Mouse (Mus musculus) erythroblast, embryonic 14.5 days (primary cell): ENCODE data around the gene Zdhhc18. TPM values are rescaled to one million over a fixed set of nuclear protein-coding genes. Genes with fewer than 3 reads are reported as not detected.

Source experiments
- H3K27me3 ChIP-seq: 2 replicates; pipeline ENCODE4 v1.6.1; 2012; ENCODE audit warnings: inconsistent platforms; ENCODE audit not compliant: control insufficient read depth
- H3K36me3 ChIP-seq: 2 replicates; pipeline ENCODE4 v1.6.1; 2012; ENCODE audit warnings: mild to moderate bottlenecking, inconsistent platforms; ENCODE audit not compliant: control insufficient read depth
- H3K4me1 ChIP-seq: 2 replicates; pipeline ENCODE4 v1.6.1; 2012; ENCODE audit warnings: inconsistent platforms; ENCODE audit not compliant: control insufficient read depth
- H3K4me3 ChIP-seq: replicated peaks from 2 replicates; pipeline ENCODE3; 2012; ENCODE audit warnings: moderate library complexity, mild to moderate bottlenecking, inconsistent platforms
- H3K9me3 ChIP-seq: 2 replicates; pipeline ENCODE4 v1.6.1; 2012; ENCODE audit warnings: low read length, inconsistent platforms, mixed read lengths; ENCODE audit not compliant: control insufficient read depth
- GATA1 ChIP-seq: IDR thresholded peaks from 2 replicates; pipeline ENCODE4 v1.6.1; 2012; ENCODE audit warnings: low read length, inconsistent platforms, mixed read lengths
- TAL1 ChIP-seq: IDR thresholded peaks from 3 replicates; pipeline ENCODE4 v1.6.1; 2012; ENCODE audit warnings: low read length, inconsistent platforms, mixed read lengths
- polyA plus RNA-seq: library from polyadenylated mRNA; stranded (reverse); fragments of >175 nt; gene quantifications from 2 replicates; pipeline ENCODE4 v1.2.3, GENCODE M21; 2012

The Zdhhc18 gene
- polyA plus RNA-seq, 1 experiment: 0.25 TPM

DNA sequence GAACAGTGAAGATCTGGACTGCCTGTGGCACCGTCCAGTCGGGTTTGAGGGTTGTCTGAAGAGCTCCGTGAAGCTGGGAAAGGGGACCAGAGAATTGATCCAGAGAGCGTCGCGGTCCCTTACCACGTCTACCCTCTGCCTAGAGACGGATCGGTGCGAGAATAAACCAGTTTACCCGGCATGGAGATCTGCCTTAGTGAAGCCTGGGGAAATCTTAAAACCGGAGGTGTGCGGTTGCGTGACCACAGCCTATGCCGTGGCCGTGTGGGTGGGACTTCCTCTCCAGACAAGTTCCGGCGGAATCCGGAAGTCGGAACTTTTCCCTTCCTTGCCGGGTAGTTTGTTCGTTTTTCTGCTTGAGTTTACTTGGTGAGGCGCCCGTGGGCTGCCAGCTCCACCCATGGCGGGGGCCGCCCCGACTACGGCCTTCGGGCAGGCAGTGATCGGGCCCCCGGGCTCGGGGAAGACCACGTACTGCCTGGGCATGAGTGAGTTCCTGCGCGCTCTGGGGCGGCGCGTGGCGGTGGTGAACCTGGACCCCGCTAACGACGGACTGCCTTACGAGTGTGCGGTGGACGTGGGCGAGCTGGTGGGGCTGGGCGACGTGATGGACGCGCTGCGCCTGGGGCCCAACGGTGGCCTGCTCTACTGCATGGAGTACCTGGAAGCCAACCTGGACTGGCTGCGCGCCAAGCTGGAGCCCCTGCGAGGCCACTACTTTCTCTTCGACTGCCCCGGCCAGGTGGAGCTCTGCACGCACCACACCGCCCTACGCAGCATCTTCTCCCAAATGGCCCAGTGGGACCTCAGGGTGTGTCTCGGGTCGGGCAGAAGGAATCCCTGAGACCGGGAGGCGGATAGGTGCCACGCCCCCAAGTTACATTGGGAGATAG lies 65.6 kb downstream of the Zdhhc18 start, which contains the start of gene Gpn2:
Gene Gpn2 (plus strand): TSS at position 304 of the 893 bp plus-strand sequence.
- peaks cover 68% of the 10 kb centered on the region for H3K36me3 ChIP-seq
- peaks cover 24% of the 10 kb centered on the region for H3K4me1 ChIP-seq
- H3K4me3 ChIP-seq: peak within 1 kb of the TSS; percentile 83
- TF ChIP-seq TAL1: no peak
- no peak for TF ChIP-seq GATA1
- H3K9me3 ChIP-seq: no peaks in the 10 kb centered on the region
- no peaks in the 10 kb centered on the region for H3K27me3 ChIP-seq

DNA sequence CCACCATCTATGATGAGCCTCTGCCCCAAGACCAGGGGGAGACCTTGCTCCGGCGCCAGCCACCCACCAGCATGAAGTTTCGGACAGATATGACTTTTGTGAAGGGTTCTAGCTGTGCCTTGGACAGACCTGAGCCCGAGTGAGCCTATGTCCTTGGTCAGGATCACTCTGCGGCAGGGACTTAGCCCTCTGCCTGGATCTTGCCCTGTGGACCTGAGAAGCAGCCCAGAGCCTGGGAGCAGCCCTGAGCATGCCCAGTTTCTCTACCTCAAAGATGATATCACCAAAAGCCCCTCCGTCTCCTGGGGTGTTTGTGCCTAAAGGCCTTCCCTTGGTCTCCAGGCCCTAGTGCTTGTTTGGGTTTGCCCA lies 66.3 kb downstream of the Zdhhc18 start:
- H3K9me3 ChIP-seq: no peaks in the 10 kb centered on the region
- H3K36me3 ChIP-seq: peaks cover 67% of the 10 kb centered on the region
- H3K4me3 ChIP-seq: peak overlapping the region; percentile 83
- H3K4me1 ChIP-seq: peaks cover 24% of the 10 kb centered on the region
- TF ChIP-seq TAL1 (no peak), GATA1 (no peak)
- H3K27me3 ChIP-seq: no peaks in the 10 kb centered on the region

DNA sequence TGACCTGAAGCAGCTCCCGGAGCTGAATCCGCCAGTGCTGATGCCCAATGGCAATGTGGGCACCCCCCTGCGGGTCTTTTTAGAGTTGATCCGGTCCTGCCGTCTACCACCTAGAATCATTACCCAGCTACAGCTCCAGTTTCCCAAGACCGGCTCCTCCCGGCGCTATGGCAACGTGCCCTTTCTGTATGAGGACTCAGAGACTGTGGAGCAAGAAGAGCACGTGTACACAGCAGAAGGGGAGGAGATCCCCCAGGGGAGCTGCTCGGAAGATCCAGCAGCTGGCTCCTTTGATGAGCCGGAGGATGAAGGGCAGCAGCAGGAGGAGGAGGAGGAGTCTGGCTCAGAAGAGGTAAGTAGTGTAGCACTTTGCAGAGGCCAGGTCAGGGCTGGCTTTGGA lies 72.0 kb downstream of the Zdhhc18 start:
- H3K36me3 ChIP-seq: peaks cover 49% of the 10 kb centered on the region

GRCm38 (mm10) chr4:133574843-133575202 lies 75.1 kb downstream of the Zdhhc18 start:
- peaks cover 22% of the 10 kb centered on the region for H3K36me3 ChIP-seq
- peak overlapping the region; percentile 88 for H3K4me3 ChIP-seq
- H3K4me1 ChIP-seq: peaks cover 26% of the 10 kb centered on the region
- H3K27me3 ChIP-seq: no peaks in the 10 kb centered on the region
- TF ChIP-seq TAL1 (no peak), GATA1 (no peak)
- 0 out of 2 replicates have a peak, but pooled peaks cover 2% of the 10 kb centered on the region for H3K9me3 ChIP-seq

More for the DNA sequence above, 72.0 kb downstream of the Zdhhc18 start:
- no peak for TF ChIP-seq TAL1
- no peak for TF ChIP-seq GATA1
- H3K4me1 ChIP-seq: peaks cover 29% of the 10 kb centered on the region
- H3K27me3 ChIP-seq: no peaks in the 10 kb centered on the region
- no peaks in the 10 kb centered on the region for H3K9me3 ChIP-seq
- no peak overlapping the region for H3K4me3 ChIP-seq

DNA sequence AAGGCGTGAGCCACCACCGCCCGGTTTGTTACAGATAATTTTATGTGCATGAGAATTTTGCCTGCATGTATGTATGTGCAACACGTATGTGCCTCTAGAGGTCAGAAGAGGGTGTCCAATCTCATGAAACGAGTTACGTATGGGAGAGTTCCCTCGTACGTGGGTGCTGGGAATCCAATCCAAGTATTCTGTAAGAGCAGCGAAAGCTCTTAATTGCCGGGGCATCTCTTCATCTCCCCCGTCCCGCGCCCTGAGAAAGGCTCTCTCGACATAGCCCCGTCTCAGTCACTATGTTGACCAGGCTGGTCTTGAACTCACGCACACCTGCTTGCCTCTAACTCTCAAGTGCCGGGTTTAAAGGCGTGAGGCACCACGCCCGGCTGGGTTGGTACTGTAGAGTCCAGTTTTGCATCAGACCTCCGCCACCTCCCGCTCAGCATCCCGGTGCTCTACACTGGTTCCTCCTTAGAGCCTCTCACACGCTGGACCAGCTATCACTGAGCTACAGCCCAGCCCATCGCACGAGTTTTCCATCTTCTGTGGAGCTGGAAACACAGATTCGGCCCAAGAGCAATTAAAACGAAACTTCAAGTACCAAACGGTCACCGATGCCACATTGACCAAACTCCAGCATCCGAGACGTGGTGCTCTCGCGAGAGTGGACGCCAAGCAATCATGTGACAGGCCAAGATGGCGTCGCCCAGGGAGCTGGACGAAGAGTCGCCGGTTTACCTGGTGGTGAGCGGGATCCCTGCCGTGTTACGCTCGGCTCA lies 75.7 kb downstream of the Zdhhc18 start, which contains the start of gene Gpatch3:
Gene Gpatch3 (plus strand): TSS at position 676 of the 773 bp plus-strand sequence.
- Histone ChIP-seq H3K4me1 (peaks cover 26% of the 10 kb centered on the region), H3K9me3 (0 out of 2 replicates have a peak, but pooled peaks cover 2% of the 10 kb centered on the region), H3K4me3 (peak within 1 kb of the TSS; percentile 88), H3K27me3 (no peaks in the 10 kb centered on the region), H3K36me3 (peaks cover 17% of the 10 kb centered on the region)
- TF ChIP-seq GATA1 (no peak), TAL1 (no peak)

GRCm38 (mm10) chr4:133570066-133570466 lies 79.9 kb downstream of the Zdhhc18 start:
- no peak overlapping the region for H3K4me3 ChIP-seq

DNA sequence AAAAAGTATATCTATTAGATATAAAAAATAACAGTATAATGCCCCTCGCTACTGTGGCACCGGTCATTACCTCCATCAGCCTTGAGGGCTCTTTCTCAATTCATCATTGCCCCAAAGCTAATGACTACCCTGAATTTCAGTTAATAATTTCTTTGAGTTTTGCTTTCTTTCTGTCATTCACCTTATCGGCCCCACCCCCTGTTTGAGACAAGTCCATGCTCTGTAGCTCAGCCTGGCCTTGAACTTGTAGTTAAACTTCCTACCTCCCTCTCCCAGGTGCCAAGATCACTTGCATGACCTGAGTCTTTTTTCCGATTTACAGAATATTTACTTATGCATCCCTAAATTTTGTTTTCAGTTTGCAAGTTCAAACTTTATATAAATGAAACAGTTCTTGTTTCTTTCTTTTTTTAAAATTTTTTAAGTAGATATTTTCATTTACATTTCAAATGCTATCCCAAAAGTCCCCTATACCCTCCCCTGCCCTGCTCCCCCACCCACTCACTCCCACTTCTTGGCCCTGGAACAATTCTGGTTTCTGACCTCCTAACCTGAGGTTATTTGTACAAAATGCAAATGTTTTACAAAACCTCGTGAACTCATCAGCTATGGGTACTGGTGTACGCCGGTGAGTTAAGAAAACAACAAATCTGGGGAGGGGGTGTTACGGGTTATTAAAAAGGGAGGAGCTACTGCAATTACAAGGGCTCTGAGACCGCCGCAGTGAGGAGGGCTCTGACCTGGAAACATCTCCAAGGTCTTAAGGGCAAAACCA lies 80.5 kb downstream of the Zdhhc18 start:
- H3K4me1 ChIP-seq: peaks cover 10% of the 10 kb centered on the region
- no peak overlapping the region for H3K4me3 ChIP-seq
- H3K36me3 ChIP-seq: no peaks in the 10 kb centered on the region
- TF ChIP-seq GATA1 (no peak), TAL1 (no peak)
- peaks cover 3% of the 10 kb centered on the region; the same call in 1 of the 2 replicates for H3K9me3 ChIP-seq
- no peaks in the 10 kb centered on the region for H3K27me3 ChIP-seq

More at GRCm38 (mm10) chr4:133570066-133570466, 79.9 kb downstream of the Zdhhc18 start:
- Histone ChIP-seq H3K4me1 (peaks cover 14% of the 10 kb centered on the region), H3K9me3 (0 out of 2 replicates have a peak, but pooled peaks cover 2% of the 10 kb centered on the region), H3K27me3 (no peaks in the 10 kb centered on the region), H3K36me3 (no peaks in the 10 kb centered on the region)
- TF ChIP-seq GATA1 (no peak), TAL1 (no peak)

DNA sequence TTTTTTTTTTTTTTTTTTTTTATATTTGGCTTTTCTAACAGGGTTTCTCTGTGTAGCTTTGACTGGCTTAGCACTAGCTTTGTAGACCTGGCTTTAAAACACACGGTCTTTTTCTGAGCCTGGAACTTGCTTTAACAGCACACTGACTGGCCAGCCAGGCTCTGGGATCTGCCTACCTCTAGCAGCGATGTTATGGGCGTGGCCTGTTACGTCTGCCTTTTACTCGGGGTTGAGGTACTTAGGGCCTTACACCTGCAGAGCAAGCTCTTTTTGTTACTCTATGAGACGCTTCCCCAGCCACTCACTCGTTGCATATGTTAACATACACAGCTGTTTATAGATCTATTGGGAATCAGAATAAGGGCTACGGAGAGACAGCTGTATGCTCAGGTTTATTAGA lies 82.7 kb downstream of the Zdhhc18 start:
- no peak for TF ChIP-seq GATA1
- TF ChIP-seq TAL1: no peak
- Histone ChIP-seq H3K36me3 (no peaks in the 10 kb centered on the region), H3K4me1 (no peaks in the 10 kb centered on the region), H3K4me3 (no peak overlapping the region), H3K27me3 (no peaks in the 10 kb centered on the region), H3K9me3 (peaks cover 5% of the 10 kb centered on the region; the same call in 1 of the 2 replicates)
